Mouse (Mus musculus): ENCODE measurements around the gene B4galnt1. TPM values are rescaled to one million over a fixed set of nuclear protein-coding genes. Genes with fewer than 3 reads are reported as not detected.
"Not testable (repeated sequence)": the region's sequence is repeated elsewhere in the genome, so short reads cannot be mapped to it uniquely, and the experiment has no call there.

Gene B4galnt1
- polyA plus RNA-seq, 1 experiment from 2014 or later: 3.8 TPM

- DNase-seq (ENCODE audit: low spot score): no peak
- H3K9me3 ChIP-seq: no peaks in the 10 kb centered on the region
- H3K4me1 ChIP-seq: 0 out of 2 replicates have a peak, but pooled peaks cover 5% of the 10 kb centered on the region
- H3K4me3 ChIP-seq: no peak overlapping the region
- H3K27me3 ChIP-seq (replicated peaks; ENCODE audit: low read depth, poor library complexity, severe bottlenecking): no peaks in the 10 kb centered on the region
- WGBS: 65% methylated on average over 5 of the region's 5 CpGs
- no peaks in the 10 kb centered on the region for H3K36me3 ChIP-seq (replicated peaks)
- H3K27ac ChIP-seq (replicated peaks): no peak overlapping the region
These were observed 32.6 kb upstream of the B4galnt1 start for GRCm38 (mm10) chr10:127132469-127132868.

- DNase-seq (ENCODE audit: low spot score): not testable (repeated sequence)
- WGBS: 87% methylated on average over 3 of the region's 3 CpGs
These were observed 30.5 kb upstream of the B4galnt1 start for GRCm38 (mm10) chr10:127134394-127135035.

GRCm38 (mm10) chr10:127135118-127135836, 29.7 kb upstream of the B4galnt1 start:
- Histone ChIP-seq H3K27me3 (replicated peaks; ENCODE audit: low read depth, poor library complexity, severe bottlenecking) (no peaks in the 10 kb centered on the region), H3K27ac (replicated peaks) (no peak overlapping the region), H3K4me3 (no peak overlapping the region), H3K9me3 (no peaks in the 10 kb centered on the region), H3K4me1 (0 out of 2 replicates have a peak, but pooled peaks cover 5% of the 10 kb centered on the region), H3K36me3 (replicated peaks) (no peaks in the 10 kb centered on the region)
- DNase-seq (ENCODE audit: low spot score): no peak
- WGBS: 58% methylated on average over 8 of the region's 8 CpGs

More at GRCm38 (mm10) chr10:127134394-127135035, 30.5 kb upstream of the B4galnt1 start:
- not testable (repeated sequence) for H3K4me1 ChIP-seq; H3K36me3 ChIP-seq (replicated peaks); H3K4me3 ChIP-seq; H3K9me3 ChIP-seq; H3K27me3 ChIP-seq (replicated peaks; ENCODE audit: low read depth, poor library complexity, severe bottlenecking); H3K27ac ChIP-seq (replicated peaks)

- 94% methylated on average over 4 of the region's 4 CpGs for WGBS
- DNase-seq (ENCODE audit: low spot score): no peak
- no peaks in the 10 kb centered on the region for H3K27me3 ChIP-seq (replicated peaks; ENCODE audit: low read depth, poor library complexity, severe bottlenecking)
- H3K4me1 ChIP-seq: 0 out of 2 replicates have a peak, but pooled peaks cover 5% of the 10 kb centered on the region
- no peaks in the 10 kb centered on the region for H3K36me3 ChIP-seq (replicated peaks)
- H3K27ac ChIP-seq (replicated peaks): no peak overlapping the region
- H3K4me3 ChIP-seq: no peak overlapping the region
- no peaks in the 10 kb centered on the region for H3K9me3 ChIP-seq
These were observed 28.5 kb upstream of the B4galnt1 start for GRCm38 (mm10) chr10:127136510-127136909.

GRCm38 (mm10) chr10:127137896-127138295, 27.1 kb upstream of the B4galnt1 start:
- Histone ChIP-seq H3K9me3 (no peaks in the 10 kb centered on the region), H3K4me1 (0 out of 2 replicates have a peak, but pooled peaks cover 5% of the 10 kb centered on the region), H3K36me3 (replicated peaks) (no peaks in the 10 kb centered on the region), H3K27me3 (replicated peaks; ENCODE audit: low read depth, poor library complexity, severe bottlenecking) (no peaks in the 10 kb centered on the region), H3K4me3 (no peak overlapping the region), H3K27ac (replicated peaks) (no peak overlapping the region)
- 87% methylated on average over 3 of the region's 3 CpGs for WGBS
- DNase-seq (ENCODE audit: low spot score): no peak

GRCm38 (mm10) chr10:127138328-127139141, 26.5 kb upstream of the B4galnt1 start:
- no peaks in the 10 kb centered on the region for H3K9me3 ChIP-seq
- H3K27ac ChIP-seq (replicated peaks): no peak overlapping the region
- 92% methylated on average over 18 of the region's 18 CpGs for WGBS
- no peak for DNase-seq (ENCODE audit: low spot score)
- no peaks in the 10 kb centered on the region for H3K36me3 ChIP-seq (replicated peaks)
- no peak overlapping the region for H3K4me3 ChIP-seq
- H3K27me3 ChIP-seq (replicated peaks; ENCODE audit: low read depth, poor library complexity, severe bottlenecking): no peaks in the 10 kb centered on the region
- H3K4me1 ChIP-seq: 0 out of 2 replicates have a peak, but pooled peaks cover 5% of the 10 kb centered on the region

GRCm38 (mm10) chr10:127140971-127141370, 24.1 kb upstream of the B4galnt1 start:
- no peak overlapping the region for H3K27ac ChIP-seq (replicated peaks)
- H3K9me3 ChIP-seq: no peaks in the 10 kb centered on the region
- no peaks in the 10 kb centered on the region for H3K36me3 ChIP-seq (replicated peaks)
- H3K4me1 ChIP-seq: no peaks in the 10 kb centered on the region
- no peak overlapping the region for H3K4me3 ChIP-seq
- H3K27me3 ChIP-seq (replicated peaks; ENCODE audit: low read depth, poor library complexity, severe bottlenecking): no peaks in the 10 kb centered on the region
- WGBS: 87% methylated on average over 11 of the region's 11 CpGs
- DNase-seq (ENCODE audit: low spot score): no peak

- no peaks in the 10 kb centered on the region for H3K4me1 ChIP-seq
- WGBS: 81% methylated on average over 8 of the region's 8 CpGs
- H3K27me3 ChIP-seq (replicated peaks; ENCODE audit: low read depth, poor library complexity, severe bottlenecking): no peaks in the 10 kb centered on the region
- H3K27ac ChIP-seq (replicated peaks): no peak overlapping the region
- H3K4me3 ChIP-seq: no peak overlapping the region
- no peak for DNase-seq (ENCODE audit: low spot score)
- H3K36me3 ChIP-seq (replicated peaks): no peaks in the 10 kb centered on the region
- no peaks in the 10 kb centered on the region for H3K9me3 ChIP-seq
These were observed 23.5 kb upstream of the B4galnt1 start for GRCm38 (mm10) chr10:127141500-127141899.

- Histone ChIP-seq H3K9me3 (no peaks in the 10 kb centered on the region), H3K4me1 (no peaks in the 10 kb centered on the region), H3K27me3 (replicated peaks; ENCODE audit: low read depth, poor library complexity, severe bottlenecking) (no peaks in the 10 kb centered on the region), H3K27ac (replicated peaks) (no peak overlapping the region), H3K36me3 (replicated peaks) (no peaks in the 10 kb centered on the region), H3K4me3 (no peak overlapping the region)
- DNase-seq (ENCODE audit: low spot score): no peak
- 84% methylated on average over 8 of the region's 8 CpGs for WGBS
These were observed 21.8 kb upstream of the B4galnt1 start for GRCm38 (mm10) chr10:127143228-127143627.

GRCm38 (mm10) chr10:127144536-127144935, 20.5 kb upstream of the B4galnt1 start:
- no peak for DNase-seq (ENCODE audit: low spot score)
- Histone ChIP-seq H3K4me3 (no peak overlapping the region), H3K9me3 (no peaks in the 10 kb centered on the region), H3K27me3 (replicated peaks; ENCODE audit: low read depth, poor library complexity, severe bottlenecking) (no peaks in the 10 kb centered on the region), H3K4me1 (no peaks in the 10 kb centered on the region), H3K27ac (replicated peaks) (no peak overlapping the region), H3K36me3 (replicated peaks) (no peaks in the 10 kb centered on the region)
- WGBS: 93% methylated on average over 7 of the region's 7 CpGs

- Histone ChIP-seq H3K27me3 (replicated peaks; ENCODE audit: low read depth, poor library complexity, severe bottlenecking) (no peaks in the 10 kb centered on the region), H3K27ac (replicated peaks) (no peak overlapping the region), H3K4me3 (no peak overlapping the region), H3K9me3 (no peaks in the 10 kb centered on the region), H3K4me1 (no peaks in the 10 kb centered on the region), H3K36me3 (replicated peaks) (no peaks in the 10 kb centered on the region)
- 86% methylated on average over 5 of the region's 5 CpGs for WGBS
- DNase-seq (ENCODE audit: low spot score): no peak
These were observed 19.7 kb upstream of the B4galnt1 start for GRCm38 (mm10) chr10:127145303-127145702.

GRCm38 (mm10) chr10:127147135-127147534, 17.9 kb upstream of the B4galnt1 start:
- Histone ChIP-seq H3K27me3 (replicated peaks; ENCODE audit: low read depth, poor library complexity, severe bottlenecking) (no peaks in the 10 kb centered on the region), H3K4me3 (no peak overlapping the region), H3K27ac (replicated peaks) (no peak overlapping the region), H3K4me1 (no peaks in the 10 kb centered on the region), H3K36me3 (replicated peaks) (no peaks in the 10 kb centered on the region), H3K9me3 (no peaks in the 10 kb centered on the region)
- DNase-seq (ENCODE audit: low spot score): no peak
- 84% methylated on average over 6 of the region's 6 CpGs for WGBS
